Mouse (Mus musculus) bone marrow, adult 2 months (tissue): ENCODE data around the gene Cpt2.

ENCODE experiments used
- CTCF ChIP-seq: fragments of 200-500 bp; IDR thresholded peaks from 2 replicates; pipeline ENCODE4 v1.5.1; 2011; ENCODE audit warnings: low read length, control low read depth; ENCODE audit not compliant: control insufficient read depth, insufficient read depth
- POLR2A ChIP-seq: fragments of 200-500 bp; IDR thresholded peaks from 2 replicates; pipeline ENCODE4 v1.6.1; 2011; ENCODE audit warnings: low read depth, mild to moderate bottlenecking, control low read depth, low read length, borderline replicate concordance; ENCODE audit not compliant: control insufficient read depth

DNA sequence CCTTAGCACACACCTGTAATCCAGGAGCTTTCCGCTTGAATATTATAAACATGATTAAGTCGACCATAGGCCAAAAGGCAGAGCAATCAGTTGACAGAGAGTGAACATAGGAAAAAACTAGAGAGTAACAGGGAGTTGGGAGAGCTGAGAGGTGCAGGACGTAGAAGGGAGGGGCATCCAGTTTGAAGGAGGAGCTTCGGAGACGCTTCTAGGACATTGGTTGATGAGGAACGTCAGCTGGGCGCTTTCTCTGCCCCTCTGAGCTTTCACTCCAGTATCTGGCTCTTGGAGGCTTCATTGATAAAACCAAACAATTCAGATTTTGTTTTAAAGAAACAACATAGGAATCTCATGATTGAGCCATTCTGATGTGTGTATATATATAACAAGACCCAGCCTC is 37.0 kb downstream of the Cpt2 start:
- no peak for TF ChIP-seq POLR2A
- TF ChIP-seq CTCF, result no peak
